Mouse (Mus musculus) CH12.LX (cell line): ENCODE results near the gene Myo10. TPM values are rescaled to one million over a fixed set of nuclear protein-coding genes. Genes with fewer than 3 reads are reported as not detected.

Experiments used
- DNase-seq: peaks from one replicate; pipeline ENCODE4 v3.0.0-alpha.2; 2013; ENCODE audit errors: extremely low read depth
- H3K27ac ChIP-seq: 2 replicates; pipeline ENCODE4 v1.5.1; 2012; ENCODE audit warnings: low read depth, mild to moderate bottlenecking, control low read depth, moderate library complexity; ENCODE audit not compliant: insufficient read depth
- H3K27me3 ChIP-seq: replicated peaks from 2 replicates; pipeline ENCODE3; 2012; ENCODE audit warnings: inconsistent platforms
- H3K36me3 ChIP-seq, 2 experiments: replicated peaks in 1 of 2; 2 replicates each; pipeline versions ENCODE3 to v1.6.1; 2012; ENCODE audit warnings: inconsistent platforms in 1 of 2, low read length in 1 of 2, mild to moderate bottlenecking in 1 of 2, mixed read lengths in 1 of 2, moderate library complexity in 1 of 2; ENCODE audit not compliant: control insufficient read depth in 1 of 2, insufficient read depth in 1 of 2
- H3K4me1 ChIP-seq, 2 experiments: 2 replicates each; pipeline ENCODE4 v1.6.1; 2012; ENCODE audit warnings: inconsistent platforms in 1 of 2, moderate library complexity in 1 of 2; ENCODE audit not compliant: insufficient read depth in 2 of 2, control insufficient read depth in 1 of 2
- H3K4me2 ChIP-seq: 2 replicates; pipeline ENCODE4 v1.6.1; 2012; ENCODE audit warnings: low read depth, mild to moderate bottlenecking, control low read depth; ENCODE audit not compliant: poor library complexity, insufficient read depth, severe bottlenecking
- H3K4me3 ChIP-seq, 3 experiments: fragments of 150-350 bp in 1 of 3; sonication (generic) in 1 of 3; replicated peaks in 1 of 3; 2 replicates each; pipeline versions ENCODE3 to v1.5.1; 2011 to 2012; ENCODE audit warnings: low read depth in 2 of 3, low read length in 2 of 3, mild to moderate bottlenecking in 2 of 3, moderate library complexity in 2 of 3, control low read depth in 1 of 3, improper control_type of control experiment in 1 of 3, inconsistent platforms in 1 of 3, mixed read lengths in 1 of 3; ENCODE audit not compliant: poor library complexity in 1 of 3
- H3K79me2 ChIP-seq: replicated peaks from 2 replicates; pipeline ENCODE4 v1.6.1; 2012; ENCODE audit warnings: mild to moderate bottlenecking, moderate library complexity; ENCODE audit not compliant: control insufficient read depth, poor library complexity, insufficient read depth, severe bottlenecking; ENCODE audit errors: extremely low read depth
- H3K9ac ChIP-seq: 2 replicates; pipeline ENCODE4 v1.6.1; 2012; ENCODE audit warnings: low read depth, mild to moderate bottlenecking, control low read depth, moderate library complexity; ENCODE audit not compliant: insufficient read depth
- H3K9me3 ChIP-seq: replicated peaks from 2 replicates; pipeline ENCODE3; 2012; ENCODE audit warnings: low read length, inconsistent platforms, mixed read lengths
- CHD2 ChIP-seq: IDR thresholded peaks from 2 replicates; pipeline ENCODE4 v1.6.1; 2011; ENCODE audit warnings: low read length, improper control_type of control experiment
- ELF1 ChIP-seq: IDR thresholded peaks from 2 replicates; pipeline ENCODE4 v1.6.1; 2014; ENCODE audit warnings: low read depth, mild to moderate bottlenecking, inconsistent platforms, low read length, improper control_type of control experiment
- EP300 ChIP-seq: IDR thresholded peaks from 2 replicates; pipeline ENCODE4 v1.6.1; 2011; ENCODE audit warnings: low read length, improper control_type of control experiment
- ETS1 ChIP-seq: conservative IDR thresholded peaks from 2 replicates; pipeline ENCODE4 v1.6.1; 2012; ENCODE audit warnings: low read depth, mild to moderate bottlenecking, inconsistent platforms, low read length, improper control_type of control experiment, moderate library complexity
- HCFC1 ChIP-seq: IDR thresholded peaks from 2 replicates; pipeline ENCODE4 v1.6.1; 2012; ENCODE audit warnings: low read depth, mild to moderate bottlenecking, inconsistent platforms, low read length, improper control_type of control experiment
- IRF4 ChIP-seq: IDR thresholded peaks from 2 replicates; pipeline ENCODE4 v1.6.1; 2014; ENCODE audit warnings: low read depth, mild to moderate bottlenecking, inconsistent platforms, low read length, improper control_type of control experiment
- JUN ChIP-seq: IDR thresholded peaks from 2 replicates; pipeline ENCODE4 v1.6.1; 2011; ENCODE audit warnings: low read depth, mild to moderate bottlenecking, low read length, improper control_type of control experiment, moderate library complexity; ENCODE audit not compliant: insufficient read depth
- MAX ChIP-seq: IDR thresholded peaks from 2 replicates; pipeline ENCODE4 v1.6.1; 2011; ENCODE audit warnings: low read length, improper control_type of control experiment
- MEF2A ChIP-seq: IDR thresholded peaks from 2 replicates; pipeline ENCODE4 v1.6.1; 2014; ENCODE audit warnings: low read depth, mild to moderate bottlenecking, inconsistent platforms, low read length, improper control_type of control experiment, borderline replicate concordance
- MXI1 ChIP-seq: IDR thresholded peaks from 2 replicates; pipeline ENCODE4 v1.6.1; 2011; ENCODE audit warnings: mild to moderate bottlenecking, low read depth, low read length, improper control_type of control experiment
- NELFE ChIP-seq: IDR thresholded peaks from 2 replicates; pipeline ENCODE4 v1.6.1; 2011; ENCODE audit warnings: low read depth, low read length, improper control_type of control experiment
- PAX5 ChIP-seq: IDR thresholded peaks from 2 replicates; pipeline ENCODE4 v1.6.1; 2012; ENCODE audit warnings: low read length, inconsistent platforms, mixed read lengths
- RCOR1 ChIP-seq: conservative IDR thresholded peaks from 2 replicates; pipeline ENCODE4 v1.6.1; 2012; ENCODE audit warnings: low read depth, mild to moderate bottlenecking, inconsistent platforms, low read length, improper control_type of control experiment
- TBP ChIP-seq: conservative IDR thresholded peaks from 2 replicates; pipeline ENCODE4 v1.6.1; 2011; ENCODE audit warnings: low read depth, low read length, improper control_type of control experiment
- TCF12 ChIP-seq: IDR thresholded peaks from 2 replicates; pipeline ENCODE4 v1.6.1; 2014; ENCODE audit warnings: low read depth, mild to moderate bottlenecking, inconsistent platforms, low read length, improper control_type of control experiment
- UBTF ChIP-seq: IDR thresholded peaks from 2 replicates; pipeline ENCODE4 v1.6.1; 2012; ENCODE audit warnings: low read depth, mild to moderate bottlenecking, inconsistent platforms, low read length, improper control_type of control experiment, moderate library complexity
- USF2 ChIP-seq: conservative IDR thresholded peaks from 2 replicates; pipeline ENCODE4 v1.6.1; 2011; ENCODE audit warnings: low read depth, low read length, improper control_type of control experiment
- ZNF384 ChIP-seq: IDR thresholded peaks from 2 replicates; pipeline ENCODE4 v1.6.1; 2012; ENCODE audit warnings: low read depth, low read length, improper control_type of control experiment, inconsistent platforms
- dilution Hi-C: fragments of 300-500 bp; cut with MboI; formaldehyde crosslinking; loops from 2 replicates; pipeline ENCODE4 v1.14.3; 2020; ENCODE audit warnings: low sequenced_read_pairs; ENCODE audit not compliant: extremely low pct_unique_long_range_greater_than_20kb, extremely low pct_ligation_motif_present
- in situ Hi-C: fragments of 300-500 bp; cut with MboI; formaldehyde crosslinking; loops from 3 replicates; pipeline ENCODE4 v1.14.3; 2019; ENCODE audit warnings: low sequenced_read_pairs, low pct_ligation_motif_present, low pct_unique_long_range_greater_than_20kb, mixed read lengths
- polyA plus RNA-seq: library from polyadenylated mRNA; unstranded; fragments of >175 nt; gene quantifications from 2 replicates; pipeline ENCODE4 v1.2.1, GENCODE M21; 2012; ENCODE audit warnings: low read depth; ENCODE audit not compliant: insufficient read length
- total RNA-seq, 2 experiments: library from RNA; depleted of rRNA; stranded (reverse); fragments of 300-350 nt in 1 of 2; fragments of >200 nt in 1 of 2; gene quantifications; 2 replicates each; pipeline ENCODE4 v1.2.3; 2012 to 2014

The Myo10 gene
- total and polyA plus RNA-seq, 3 experiments = 6.4 to 13.6 (median 8.6) TPM

DNA sequence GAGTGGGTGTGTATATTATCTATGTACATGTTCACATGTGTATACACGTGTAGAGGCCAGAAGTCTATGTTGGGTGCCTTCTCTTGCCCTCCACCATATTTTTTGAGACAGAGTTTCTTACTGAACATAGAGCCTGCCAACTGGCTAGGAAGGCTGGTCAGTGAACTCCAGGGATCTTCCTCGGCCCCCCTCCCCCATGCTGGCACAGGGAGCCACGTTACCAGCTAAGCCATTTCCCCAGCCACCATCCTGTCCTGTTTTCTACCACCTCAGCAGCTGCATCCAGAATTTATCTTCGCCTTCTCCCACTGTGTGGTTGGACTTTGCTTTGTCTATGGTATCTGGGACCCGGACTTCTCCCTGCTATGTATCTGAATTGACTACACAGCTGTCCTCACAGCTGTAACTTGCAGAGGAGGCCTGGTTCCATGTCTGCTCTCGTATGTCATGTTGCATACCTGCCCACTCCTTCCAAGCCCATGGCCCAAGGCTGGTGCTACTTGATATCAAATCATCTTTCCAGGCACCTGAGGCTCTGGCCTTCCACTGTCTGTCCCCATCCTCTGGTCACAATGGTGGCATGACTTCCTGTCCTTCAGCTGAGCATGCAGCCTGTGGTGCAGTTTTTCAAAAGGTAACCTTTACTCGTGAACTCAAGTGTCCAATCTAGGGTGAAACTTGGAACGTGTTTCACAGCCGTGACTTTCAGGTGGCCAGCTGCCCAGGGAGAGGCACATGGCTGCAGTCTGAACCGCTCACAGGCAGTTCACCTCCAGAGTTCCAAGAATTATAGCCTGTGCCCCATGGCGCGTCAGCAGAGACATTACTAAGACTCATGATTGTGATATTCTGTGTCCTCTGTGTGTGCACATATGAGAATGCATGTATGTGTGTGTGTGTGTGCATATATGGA is 18.8 kb downstream of the Myo10 start:
- H3K27me3 ChIP-seq = no peaks in the 10 kb centered on the region
- H3K79me2 ChIP-seq = no peaks in the 10 kb centered on the region
- in situ Hi-C loops = no loop called here
- dilution Hi-C loops = no loop called here
- H3K9me3 ChIP-seq = no peaks in the 10 kb centered on the region
- no peaks in the 10 kb centered on the region for H3K36me3 ChIP-seq
- H3K4me1 ChIP-seq = 0 out of 4 replicates have a peak, but pooled peaks cover 0 to 3% of the 10 kb centered on the region in 2 experiments
- no peak overlapping the region for H3K4me3 ChIP-seq
- no peak for DNase-seq
- no peak overlapping the region for H3K9ac ChIP-seq
- H3K27ac ChIP-seq = no peak overlapping the region
- TF ChIP-seq CHD2 (no peak), MAX (no peak), ETS1 (no peak), HCFC1 (no peak), MXI1 (no peak), IRF4 (no peak), PAX5 (no peak)
- TF ChIP-seq, all 38 proteins: peak for 0
- no peak overlapping the region for H3K4me2 ChIP-seq

DNA sequence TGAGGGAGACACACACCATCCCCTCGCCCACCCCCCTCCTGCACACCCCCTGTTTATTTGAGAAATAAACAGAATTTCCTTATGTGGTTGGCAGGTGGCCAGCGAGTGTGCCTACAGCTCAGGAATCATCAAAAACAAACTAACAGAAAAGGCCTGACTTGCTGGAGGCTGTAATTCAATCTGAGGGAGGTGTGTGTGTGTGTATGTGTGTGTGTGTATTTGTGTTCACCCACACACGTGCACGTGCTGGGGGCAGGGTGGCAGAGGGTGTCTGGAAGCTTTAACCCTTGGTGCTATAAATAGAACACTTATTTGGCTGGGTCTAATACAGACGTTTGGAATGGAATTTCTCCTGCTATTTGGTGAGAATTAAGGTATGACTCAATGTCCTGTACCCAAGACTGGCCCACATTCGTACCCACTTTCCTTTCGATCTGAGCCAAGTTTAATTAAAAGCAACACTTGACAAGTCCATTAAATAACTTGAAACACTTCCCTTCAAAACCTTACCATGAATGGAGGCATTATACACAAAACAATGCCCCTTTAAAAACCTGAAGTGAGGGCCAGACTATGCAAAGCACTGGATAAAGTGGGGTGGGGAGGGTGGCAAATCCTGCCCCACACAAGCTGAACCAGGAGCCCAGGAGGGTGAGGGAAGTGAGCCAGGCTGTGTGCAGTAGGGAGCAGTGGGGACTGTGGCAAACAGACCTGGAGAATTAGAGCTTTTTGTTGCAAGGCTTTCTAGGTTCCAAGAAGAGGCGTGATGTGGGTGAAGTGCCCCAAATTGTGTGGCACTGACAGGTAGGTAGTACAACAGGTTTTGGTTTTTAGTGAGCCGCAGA is 20.1 kb downstream of the Myo10 start:
- Histone ChIP-seq H3K9me3 (no peaks in the 10 kb centered on the region), H3K4me2 (no peak overlapping the region), H3K27ac (no peak overlapping the region), H3K9ac (no peak overlapping the region), H3K36me3 (no peaks in the 10 kb centered on the region), H3K4me1 (no peaks in the 10 kb centered on the region), H3K79me2 (no peaks in the 10 kb centered on the region), H3K4me3 (no peak overlapping the region), H3K27me3 (no peaks in the 10 kb centered on the region)
- in situ Hi-C loops (no loop called here), dilution Hi-C loops (no loop called here)
- no peak for DNase-seq
- no peak for TF ChIP-seq ZNF384
- TF ChIP-seq TCF12 = no peak

DNA sequence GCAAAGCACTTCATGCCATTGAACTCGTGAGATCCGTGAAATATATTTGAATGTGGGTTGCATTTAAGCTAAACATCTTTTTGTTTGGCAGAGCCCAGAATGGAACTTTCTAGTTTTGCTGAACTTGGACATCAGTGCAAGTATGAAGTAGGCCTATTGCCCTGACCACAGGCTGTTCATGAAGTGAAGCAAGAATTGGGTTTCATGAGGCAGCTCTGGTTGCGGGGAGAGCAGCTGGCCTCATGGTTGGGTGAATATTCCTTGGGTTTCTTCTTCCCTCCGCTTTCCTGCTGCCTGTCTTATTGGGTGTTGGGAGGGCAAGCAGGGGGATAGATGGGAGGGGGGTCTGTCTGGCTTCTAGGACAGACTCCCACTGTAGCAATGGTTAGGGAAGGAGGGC is 23.5 kb downstream of the Myo10 start:
- Histone ChIP-seq H3K79me2 (no peaks in the 10 kb centered on the region), H3K27ac (no peak overlapping the region)
- in situ Hi-C loops = no loop called here

More for the DNA sequence above, 23.5 kb downstream of the Myo10 start:
- no peak for DNase-seq
- Histone ChIP-seq H3K4me2 (no peak overlapping the region), H3K9ac (no peak overlapping the region), H3K4me3 (no peak overlapping the region), H3K4me1 (no peaks in the 10 kb centered on the region), H3K9me3 (peaks cover 4% of the 10 kb centered on the region), H3K27me3 (no peaks in the 10 kb centered on the region), H3K36me3 (no peaks in the 10 kb centered on the region)
- TF ChIP-seq USF2 = no peak
- TF ChIP-seq JUN = no peak
- TF ChIP-seq CHD2 = no peak
- no peak for TF ChIP-seq MEF2A
- TF ChIP-seq EP300 = no peak
- no peak for TF ChIP-seq NELFE
- no peak for TF ChIP-seq RCOR1
- TF ChIP-seq ELF1 = no peak
- TF ChIP-seq TBP = no peak
- no peak for TF ChIP-seq UBTF
- dilution Hi-C loops = no loop called here
